Mouse (Mus musculus): ENCODE measurements around the gene Slc35f6. TPM values are rescaled to one million over a fixed set of nuclear protein-coding genes. Genes with fewer than 3 reads are reported as not detected.

Slc35f6 gene
- polyA plus RNA-seq, 1 experiment from 2014 or later: 26.5 TPM

Small RNAs within 50 kb of the gene (microRNA-seq; reads per million reads assigned to microRNA genes)
- not detected for gene Mir5625 (ENCODE audit: borderline number of aligned reads)

Other genes starting within 250 kb of the Slc35f6 start
- gene Otof, start 186.0 kb upstream of the Slc35f6 start, polyA plus RNA-seq (2014; fragmentation: Nextera tagmentation; extraction: Ambion mirVana): 0.47 and 0.54 TPM in 2 replicates
- 1.00 and 5.9 TPM in 2 replicates for gene 1700001C02Rik, start 181.9 kb upstream of the Slc35f6 start, polyA plus RNA-seq (2014; fragmentation: Nextera tagmentation; extraction: Ambion mirVana)
- gene Cib4, start 102.1 kb upstream of the Slc35f6 start, polyA plus RNA-seq (2014; fragmentation: Nextera tagmentation; extraction: Ambion mirVana): not detected in 2 replicates
- gene Kcnk3, start 59.8 kb upstream of the Slc35f6 start, polyA plus RNA-seq (2014; fragmentation: Nextera tagmentation; extraction: Ambion mirVana): 2.0 and 2.9 TPM in 2 replicates
- 209 and 251 TPM in 2 replicates for gene Cenpa, start 18.8 kb downstream of the Slc35f6 start, polyA plus RNA-seq (2014; fragmentation: Nextera tagmentation; extraction: Ambion mirVana)
- 17.0 and 17.5 TPM in 2 replicates for gene Dpysl5, start 63.6 kb downstream of the Slc35f6 start, polyA plus RNA-seq (2014; fragmentation: Nextera tagmentation; extraction: Ambion mirVana)
- 31.0 and 37.0 TPM in 2 replicates for gene Mapre3, start 166.7 kb downstream of the Slc35f6 start, polyA plus RNA-seq (2014; fragmentation: Nextera tagmentation; extraction: Ambion mirVana)
- 77.1 and 77.2 TPM in 2 replicates for gene Tmem214, start 220.1 kb downstream of the Slc35f6 start, polyA plus RNA-seq (2014; fragmentation: Nextera tagmentation; extraction: Ambion mirVana)
- gene Agbl5, start 240.8 kb downstream of the Slc35f6 start, polyA plus RNA-seq (2014; fragmentation: Nextera tagmentation; extraction: Ambion mirVana): 17.4 and 22.4 TPM in 2 replicates